Mouse (Mus musculus) olfactory bulb, adult 2 months (tissue): ENCODE data around the gene Ranbp9.

Source experiments
- CTCF ChIP-seq: fragments of 200-500 bp; IDR thresholded peaks from 2 replicates; pipeline ENCODE4 v1.5.1; 2012; ENCODE audit warnings: low read depth, mild to moderate bottlenecking, low read length, moderate library complexity; ENCODE audit not compliant: insufficient read depth
- POLR2A ChIP-seq: fragments of 200-500 bp; IDR thresholded peaks from 2 replicates; pipeline ENCODE4 v1.6.1; 2012; ENCODE audit warnings: mild to moderate bottlenecking, low read depth, low read length, moderate library complexity; ENCODE audit not compliant: insufficient read depth

DNA sequence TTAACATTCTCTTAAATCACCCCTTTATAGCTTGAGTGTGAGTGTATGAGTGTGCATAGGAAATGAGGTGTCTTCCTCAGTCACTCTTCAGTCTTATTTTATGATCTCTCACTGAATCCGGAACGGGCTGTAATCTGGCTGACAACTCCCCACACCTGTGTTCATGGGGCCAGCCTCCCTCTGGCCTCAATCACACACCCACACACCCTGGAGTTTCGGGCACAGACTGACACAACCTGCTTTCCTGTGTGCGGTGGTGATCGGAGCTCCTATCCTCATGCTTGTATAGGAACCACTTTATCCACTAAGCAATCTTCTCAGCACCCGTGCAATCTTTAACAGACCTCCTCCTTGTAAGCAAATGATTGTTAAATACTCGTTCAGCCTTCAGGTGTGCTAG lies 4.9 kb downstream of the Ranbp9 start:
- TF ChIP-seq CTCF (no peak), POLR2A (no peak)
